Mouse (Mus musculus) left cerebral cortex, postnatal 10 days (tissue): ENCODE data around the gene Gm14443. TPM values are rescaled to one million over a fixed set of nuclear protein-coding genes. Genes with fewer than 3 reads are reported as not detected.
"Not testable (repeated sequence)": the region's sequence is repeated elsewhere in the genome, so short reads cannot be mapped to it uniquely, and the experiment has no call there.

ENCODE experiments used
- DNase-seq, 2 experiments: peaks; one replicate each; pipeline ENCODE4 v3.0.0; 2021 to 2022; ENCODE audit warnings: low spot score in 2 of 2, mixed read lengths in 1 of 2; ENCODE audit errors: extremely low spot score in 1 of 2
- intact Hi-C: fragments of 180-260 bp; cut with DNase I; formaldehyde crosslinking; loops from one replicate; pipeline ENCODE4 v1.15.1; 2025
- total RNA-seq, 2 experiments: library from RNA; stranded (reverse); gene quantifications; 2 replicates each; pipeline ENCODE4 v1.2.3; 2021

Gene Gm14443
- 1 to 10 TPM; 1.9 to 2.1 TPM for total RNA-seq

GRCm38 (mm10) chr2:175175401-175176180 lies at the start of gene Gm14443:
Gene Gm14443, minus strand, starts transcription at chr2:175175871.
- DNase-seq, intact Hi-C loops: not testable (repeated sequence)

GRCm38 (mm10) chr2:175206732-175207131 lies 31.1 kb upstream of the Gm14443 start, which contains the start of gene Gm14391:
Gene Gm14391, minus strand, starts transcription at chr2:175206917.
- DNase-seq, intact Hi-C loops: not testable (repeated sequence)

- intact Hi-C loops, DNase-seq: not testable (repeated sequence)
Observed at GRCm38 (mm10) chr2:175179008-175179407, 3.3 kb upstream of the Gm14443 start.

GRCm38 (mm10) chr2:175176312-175176711 lies 641 bp upstream of the Gm14443 start:
- intact Hi-C loops, result no loop called here

GRCm38 (mm10) chr2:175174058-175174457 lies 1.6 kb downstream of the Gm14443 start:
- DNase-seq, result not testable (repeated sequence)

More at GRCm38 (mm10) chr2:175176312-175176711, 641 bp upstream of the Gm14443 start:
- DNase-seq, result no peak

GRCm38 (mm10) chr2:175172906-175173595 lies 2.6 kb downstream of the Gm14443 start:
- DNase-seq, intact Hi-C loops: not testable (repeated sequence)

More at GRCm38 (mm10) chr2:175174058-175174457, 1.6 kb downstream of the Gm14443 start:
- intact Hi-C loops, result not testable (repeated sequence)

GRCm38 (mm10) chr2:175172123-175172522 lies 3.5 kb downstream of the Gm14443 start:
- intact Hi-C loops, result no loop called here

GRCm38 (mm10) chr2:175166870-175167269 lies 8.8 kb downstream of the Gm14443 start:
- DNase-seq, intact Hi-C loops: not testable (repeated sequence)

More at GRCm38 (mm10) chr2:175172123-175172522, 3.5 kb downstream of the Gm14443 start:
- no peak for DNase-seq

- DNase-seq, intact Hi-C loops: not testable (repeated sequence)
Observed at GRCm38 (mm10) chr2:175165110-175165509, 10.6 kb downstream of the Gm14443 start.

GRCm38 (mm10) chr2:175161438-175161837 lies 14.2 kb downstream of the Gm14443 start:
- intact Hi-C loops, DNase-seq: not testable (repeated sequence)

- no peak for DNase-seq
- intact Hi-C loops, result no loop called here
Observed at GRCm38 (mm10) chr2:175158642-175159041, 17.0 kb downstream of the Gm14443 start.

- DNase-seq, result no peak
- intact Hi-C loops, result no loop called here
Observed at GRCm38 (mm10) chr2:175156696-175157095, 19.0 kb downstream of the Gm14443 start.

GRCm38 (mm10) chr2:175141993-175142295 lies 33.7 kb downstream of the Gm14443 start, which contains the start of gene Gm14399:
Gene Gm14399, minus strand, starts transcription at chr2:175142012.
- DNase-seq, intact Hi-C loops: not testable (repeated sequence)

GRCm38 (mm10) chr2:175141118-175141992 lies 34.3 kb downstream of the Gm14443 start:
- intact Hi-C loops, result not testable (repeated sequence)
- DNase-seq, result peak in 1 of 2 experiments; percentile 28

GRCm38 (mm10) chr2:175140624-175141023 lies 35.0 kb downstream of the Gm14443 start:
- intact Hi-C loops, DNase-seq: not testable (repeated sequence)
